Mouse (Mus musculus) lung, postnatal 36 days (tissue): Measurements from ENCODE around the gene Mtcl1.

Experiments
- DNase-seq: peaks from one replicate; pipeline ENCODE4 v3.0.0; 2022; ENCODE audit warnings: mixed read lengths

Gene Mtcl1

DNA sequence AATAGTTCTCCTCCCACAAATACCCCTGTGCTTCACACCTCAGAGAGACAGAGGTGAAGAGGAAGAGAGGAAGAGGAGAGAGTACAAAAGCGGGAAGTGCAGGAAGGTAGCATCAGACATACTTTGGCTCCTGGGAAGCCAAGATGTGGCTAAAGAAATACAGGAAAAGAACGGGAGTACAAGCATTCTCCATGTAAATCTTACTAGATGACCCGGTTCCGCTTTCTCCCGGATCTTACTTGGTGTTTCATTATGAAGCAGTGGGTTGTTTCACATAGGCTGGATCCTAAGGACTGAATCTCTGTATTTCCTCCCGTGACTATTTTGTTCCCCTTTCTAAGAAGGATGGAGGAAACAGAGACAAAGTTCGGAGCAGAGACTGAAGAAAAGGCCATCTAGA, 43.9 kb downstream of the Mtcl1 start:
- DNase-seq = no peak

- peak; percentile 84 for DNase-seq
Measured at GRCm38 (mm10) chr17:66404883-66405590, 44.5 kb downstream of the Mtcl1 start.

GRCm38 (mm10) chr17:66402791-66403470, 46.6 kb downstream of the Mtcl1 start:
- DNase-seq = no peak

GRCm38 (mm10) chr17:66401596-66402265, 47.8 kb downstream of the Mtcl1 start:
- no peak for DNase-seq

GRCm38 (mm10) chr17:66399780-66400179, 49.8 kb downstream of the Mtcl1 start:
- no peak for DNase-seq

GRCm38 (mm10) chr17:66394571-66394970, 55.0 kb downstream of the Mtcl1 start:
- DNase-seq = no peak

- DNase-seq = no peak
Measured at GRCm38 (mm10) chr17:66388307-66388706, 61.2 kb downstream of the Mtcl1 start.

GRCm38 (mm10) chr17:66381338-66381737, 68.2 kb downstream of the Mtcl1 start:
- peak; percentile 65 for DNase-seq

GRCm38 (mm10) chr17:66379900-66380857, 69.4 kb downstream of the Mtcl1 start:
- DNase-seq = no peak

GRCm38 (mm10) chr17:66379308-66379707, 70.2 kb downstream of the Mtcl1 start:
- DNase-seq = no peak

GRCm38 (mm10) chr17:66378127-66378526, 71.4 kb downstream of the Mtcl1 start:
- no peak for DNase-seq

DNA sequence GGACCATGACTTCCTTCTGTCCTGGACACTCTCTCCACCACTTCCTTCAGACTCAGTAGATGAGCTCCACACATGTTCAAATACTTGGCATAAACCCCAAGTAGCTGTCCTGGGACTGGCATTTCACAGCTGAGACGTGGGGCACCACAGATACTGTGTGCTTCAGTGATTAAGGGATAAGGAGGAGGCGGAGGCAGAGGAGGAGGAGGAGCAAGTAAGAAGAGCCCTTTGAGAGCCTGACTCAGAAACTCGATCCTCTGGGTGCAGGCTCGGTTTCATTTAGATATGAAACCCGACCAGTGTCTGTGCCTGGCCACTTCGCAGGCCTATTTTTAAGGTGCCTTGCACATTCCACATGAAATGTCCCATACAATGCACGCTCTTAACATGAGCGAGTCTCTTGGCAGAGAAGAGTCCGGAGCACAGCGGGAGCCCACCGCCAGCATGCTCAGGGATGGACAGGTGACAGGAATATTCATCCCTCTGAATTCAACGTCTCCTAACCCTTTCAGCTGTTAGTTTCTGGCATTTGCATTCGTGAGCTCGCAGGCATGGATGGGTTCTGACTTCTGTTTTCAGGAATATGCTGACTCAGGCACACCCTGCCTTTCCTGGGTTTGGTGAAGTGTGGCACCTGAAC, 74.8 kb downstream of the Mtcl1 start:
- DNase-seq = peak; percentile 66

GRCm38 (mm10) chr17:66370867-66371266, 78.7 kb downstream of the Mtcl1 start:
- DNase-seq = peak; percentile 66

GRCm38 (mm10) chr17:66369777-66370176, 79.8 kb downstream of the Mtcl1 start:
- DNase-seq = peak; percentile 70

DNA sequence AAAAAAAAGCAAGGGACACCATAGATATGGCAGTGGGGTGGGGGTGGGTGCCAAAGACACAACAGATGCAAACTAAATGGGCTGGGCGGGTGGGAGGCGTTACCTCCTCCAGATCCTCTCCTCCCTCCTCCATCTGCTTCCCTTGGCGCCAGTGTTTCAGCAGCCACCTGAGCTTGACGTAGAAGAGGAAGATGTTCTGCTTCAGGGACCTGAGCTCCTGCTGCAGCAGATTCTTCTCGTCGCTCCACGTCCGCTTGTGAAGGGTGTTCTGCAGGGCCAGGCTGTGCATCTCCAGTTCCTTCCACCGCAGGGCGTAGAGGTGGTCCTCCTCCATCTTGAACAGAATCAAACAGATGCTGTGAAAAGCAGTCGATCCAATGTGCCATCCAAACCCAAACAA, 81.4 kb downstream of the Mtcl1 start:
- DNase-seq = no peak

- peak; percentile 29 for DNase-seq
Measured at GRCm38 (mm10) chr17:66365664-66366063, 83.9 kb downstream of the Mtcl1 start.

DNA sequence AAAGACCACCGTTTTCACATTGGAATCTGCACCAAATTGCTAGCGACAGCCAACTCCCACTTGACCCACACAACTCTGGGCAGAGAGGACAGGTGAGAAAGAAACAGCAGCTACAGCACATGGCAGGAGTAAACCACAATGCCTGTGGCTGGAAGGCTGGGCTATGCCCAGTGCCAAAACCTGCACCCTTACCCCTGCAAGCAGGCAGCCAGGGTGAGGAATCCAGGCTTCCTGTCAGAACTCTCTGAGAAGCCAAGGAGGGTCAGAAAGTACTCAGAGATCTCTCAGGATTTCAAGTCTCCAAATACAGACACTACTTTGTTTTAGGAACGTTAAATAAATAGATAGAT, 84.3 kb downstream of the Mtcl1 start:
- DNase-seq = peak; percentile 47

- DNase-seq = peak; percentile 34
Measured at GRCm38 (mm10) chr17:66364525-66365292, 84.8 kb downstream of the Mtcl1 start.

- DNase-seq = peak; percentile 55
Measured at GRCm38 (mm10) chr17:66363852-66364524, 85.6 kb downstream of the Mtcl1 start.

GRCm38 (mm10) chr17:66362287-66363016, 87.1 kb downstream of the Mtcl1 start:
- peak; percentile 40 for DNase-seq
